Mouse (Mus musculus) liver, embryonic 11.5 days (tissue): Measurements from ENCODE around the gene Rin1. TPM values are rescaled to one million over a fixed set of nuclear protein-coding genes. Genes with fewer than 3 reads are reported as not detected.
"Not testable (repeated sequence)": the region's sequence is repeated elsewhere in the genome, so short reads cannot be mapped to it uniquely, and the experiment has no call there.

Experiments
- ATAC-seq: fragments of 200-750 bp; cut with Nextera tagmentation; replicated peaks from 2 replicates; pipeline ENCODE4 v1.8.0; 2017; ENCODE audit warnings: moderate number of reproducible peaks, mild to moderate bottlenecking, moderate TSS enrichment, moderate library complexity; ENCODE audit not compliant: low FRiP score
- DNase-seq: peaks from one replicate; pipeline ENCODE4 v3.0.0-alpha.2; 2017; ENCODE audit warnings: low spot score
- H3K27ac ChIP-seq: fragments of 300-500 bp; sonication (generic); 2 replicates; pipeline ENCODE4 v1.5.1; 2014; ENCODE audit warnings: mild to moderate bottlenecking, low read depth, low read length, control low read depth
- H3K27me3 ChIP-seq: fragments of 300-500 bp; sonication (generic); replicated peaks from 2 replicates; pipeline ENCODE4 v1.6.1; 2014; ENCODE audit warnings: low read length, mixed read lengths; ENCODE audit not compliant: control insufficient read depth, insufficient read depth
- H3K36me3 ChIP-seq: fragments of 300-500 bp; sonication (generic); 2 replicates; pipeline ENCODE4 v1.6.1; 2014; ENCODE audit warnings: mild to moderate bottlenecking, low read length, moderate library complexity, mixed read lengths; ENCODE audit not compliant: control insufficient read depth, insufficient read depth
- H3K4me1 ChIP-seq: fragments of 300-500 bp; sonication (generic); replicated peaks from 2 replicates; pipeline ENCODE4 v1.6.1; 2014; ENCODE audit warnings: low read length, mixed read lengths; ENCODE audit not compliant: control insufficient read depth, insufficient read depth
- H3K4me2 ChIP-seq: fragments of 300-500 bp; sonication (generic); 2 replicates; pipeline ENCODE4 v1.6.1; 2014; ENCODE audit warnings: mild to moderate bottlenecking, control low read depth, moderate library complexity
- H3K4me3 ChIP-seq: fragments of 300-500 bp; sonication (generic); 2 replicates; pipeline ENCODE4 v1.5.1; 2014; ENCODE audit warnings: low read depth, low read length, control low read depth
- H3K9ac ChIP-seq: fragments of 300-500 bp; sonication (generic); 2 replicates; pipeline ENCODE4 v1.6.1; 2014; ENCODE audit warnings: low read depth, low read length, control low read depth
- H3K9me3 ChIP-seq: fragments of 300-500 bp; sonication (generic); 2 replicates; pipeline ENCODE4 v1.6.1; 2016; ENCODE audit warnings: low read length, inconsistent platforms, mixed read lengths; ENCODE audit not compliant: control insufficient read depth
- WGBS: fragments of 180-500 bp; shearing (Covaris S2); extraction: QIAGEN DNeasy Blood & Tissue Kit; methylation state at CpG from one replicate; pipeline ENCODE4 v1.1.7; 2014; 5-methylcytosine and 5-hydroxymethylcytosine counted together
- polyA plus RNA-seq: library from polyadenylated mRNA; unstranded; fragments of >200 nt; fragmentation: Nextera tagmentation; extraction: Ambion mirVana; gene quantifications from 2 replicates; pipeline ENCODE4 v1.2.1, GENCODE M21; 2014

Gene Rin1
- 1.3 and 1.4 TPM in 2 replicates for polyA plus RNA-seq

DNA sequence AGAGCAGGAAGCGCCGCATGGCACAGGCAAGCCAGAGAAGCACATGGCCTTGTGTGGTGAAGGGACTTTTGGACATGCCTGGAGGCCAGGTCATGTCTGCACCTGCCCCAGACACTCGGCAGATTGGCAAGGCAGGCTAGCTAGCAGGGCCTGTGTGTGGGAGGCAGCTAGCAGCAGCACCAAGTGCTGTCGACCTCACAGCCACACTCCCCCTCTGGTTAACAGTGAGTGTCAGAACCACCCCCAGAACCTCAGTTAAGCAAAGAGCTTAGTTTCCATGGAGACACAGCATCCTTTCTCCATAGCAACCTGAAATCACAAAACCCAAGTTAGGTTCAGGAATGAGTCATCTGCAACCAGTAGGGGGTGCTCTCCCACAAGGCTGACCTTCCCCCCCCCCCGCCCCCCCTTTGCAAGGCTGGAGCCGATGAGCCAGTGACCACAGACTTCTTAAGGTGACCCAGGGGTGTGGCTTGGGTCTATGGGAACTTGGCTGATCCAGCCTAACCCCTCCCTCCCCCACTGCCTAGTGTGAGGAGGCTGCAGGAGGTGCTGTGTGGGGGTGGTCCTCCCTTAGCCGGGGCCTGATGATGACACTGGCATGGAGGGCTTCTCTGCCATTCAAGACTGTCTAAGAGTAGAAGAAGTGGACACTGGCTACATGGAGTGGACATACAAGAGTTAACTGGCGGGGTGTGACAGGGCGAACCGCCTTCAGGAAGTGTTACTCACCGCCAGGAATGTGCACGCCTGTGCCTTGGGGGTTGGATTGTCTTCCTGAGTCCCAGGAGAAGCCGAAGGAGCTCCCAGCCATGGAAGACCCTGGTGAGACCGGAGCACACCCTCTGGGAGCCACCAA is at the start of gene Rin1:
Gene Rin1 (plus strand): TSS at position 435 of the 859 bp plus-strand sequence.
- Histone ChIP-seq H3K9ac (0 out of 2 replicates have a peak within 1 kb of the TSS, but pooled peaks have one; percentile 20), H3K36me3 (peaks cover 18% of the 10 kb centered on the region; the same call in 1 of the 2 replicates), H3K4me3 (peak within 1 kb of the TSS; percentile 31), H3K9me3 (no peaks in the 10 kb centered on the region), H3K4me2 (peak within 1 kb of the TSS; percentile 51), H3K27ac (no peak within 1 kb of the TSS; the same call in 1 of the 2 replicates), H3K27me3 (peaks cover 36% of the 10 kb centered on the region), H3K4me1 (no peaks in the 10 kb centered on the region)
- DNase-seq (no peak), ATAC-seq (peak; percentile 43; the same call in 1 of the 2 replicates)
- 23% methylated on average over 14 of the region's 14 CpGs for WGBS

DNA sequence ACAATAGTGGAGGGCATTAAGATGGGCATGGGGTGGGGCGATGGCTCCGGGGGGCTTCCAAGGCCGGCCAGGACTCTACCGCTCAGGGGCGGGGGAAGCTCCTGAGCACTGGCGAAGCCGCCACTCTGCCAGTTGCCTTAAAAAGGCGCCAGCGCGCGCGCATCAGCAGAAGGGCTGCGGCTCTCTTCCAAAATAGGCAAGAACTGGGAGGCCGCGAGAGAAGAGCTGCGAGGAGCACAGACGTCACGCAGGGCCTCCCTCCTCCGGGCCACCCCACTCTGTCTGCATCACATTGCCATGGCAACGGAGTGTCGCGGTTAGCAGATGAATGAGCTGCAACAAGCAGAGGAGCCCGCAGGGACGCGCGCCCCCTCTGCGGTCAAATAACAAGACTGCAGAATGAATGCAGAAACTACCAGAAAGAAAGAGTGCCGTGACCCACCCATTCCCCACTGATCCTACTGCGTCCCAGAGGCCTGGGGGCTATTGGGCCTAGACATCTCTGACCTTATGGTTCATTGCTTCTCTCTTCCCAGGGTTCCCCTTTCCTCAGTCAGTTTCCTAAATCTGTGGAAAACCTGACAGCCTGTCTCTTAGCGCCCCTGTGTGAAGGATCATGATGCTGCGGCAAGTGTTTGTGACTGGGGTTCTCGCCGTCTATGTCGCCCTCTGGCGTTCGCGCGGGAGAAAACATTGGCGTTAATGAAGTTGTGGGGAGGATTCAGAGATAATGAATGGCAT is 48.4 kb upstream of the Rin1 start:
- Histone ChIP-seq H3K4me3 (0 out of 2 replicates have a peak overlapping the region, but pooled peaks have one; percentile 7), H3K9ac (no peak overlapping the region), H3K9me3 (no peaks in the 10 kb centered on the region), H3K27me3 (peaks cover 31% of the 10 kb centered on the region), H3K4me1 (no peaks in the 10 kb centered on the region; the same call in 1 of the 2 replicates), H3K4me2 (peak overlapping the region; percentile 43), H3K36me3 (no peaks in the 10 kb centered on the region), H3K27ac (no peak overlapping the region)
- DNase-seq: peak; percentile 72
- no peak for ATAC-seq
- WGBS: 3% methylated on average over 39 of the region's 39 CpGs

DNA sequence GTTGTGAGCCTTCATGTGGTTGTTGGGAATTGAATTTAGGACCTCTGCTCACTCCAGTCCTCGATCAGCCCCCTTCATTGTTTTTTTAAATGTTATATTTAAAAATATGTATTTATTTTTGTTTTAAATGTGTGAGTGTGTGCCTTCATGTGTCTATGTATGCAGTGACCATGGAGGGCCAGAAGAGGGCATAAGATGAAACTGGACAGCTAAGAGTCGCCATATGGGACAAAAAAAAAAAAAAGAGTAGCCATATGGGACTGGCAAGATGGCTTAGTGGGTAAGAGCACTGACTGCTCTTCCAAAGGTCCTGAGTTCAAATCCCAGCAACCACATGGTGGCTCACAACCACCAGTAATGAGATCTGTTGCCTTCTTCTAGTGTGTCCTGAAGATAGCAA is 46.6 kb upstream of the Rin1 start:
- not testable (repeated sequence) for DNase-seq, H3K27ac ChIP-seq, H3K36me3 ChIP-seq, H3K9me3 ChIP-seq, ATAC-seq, H3K4me2 ChIP-seq, H3K4me3 ChIP-seq, H3K9ac ChIP-seq, H3K4me1 ChIP-seq
- H3K27me3 ChIP-seq: peaks cover 23% of the 10 kb centered on the region
- 37% methylated on average over 2 of the region's 2 CpGs for WGBS

DNA sequence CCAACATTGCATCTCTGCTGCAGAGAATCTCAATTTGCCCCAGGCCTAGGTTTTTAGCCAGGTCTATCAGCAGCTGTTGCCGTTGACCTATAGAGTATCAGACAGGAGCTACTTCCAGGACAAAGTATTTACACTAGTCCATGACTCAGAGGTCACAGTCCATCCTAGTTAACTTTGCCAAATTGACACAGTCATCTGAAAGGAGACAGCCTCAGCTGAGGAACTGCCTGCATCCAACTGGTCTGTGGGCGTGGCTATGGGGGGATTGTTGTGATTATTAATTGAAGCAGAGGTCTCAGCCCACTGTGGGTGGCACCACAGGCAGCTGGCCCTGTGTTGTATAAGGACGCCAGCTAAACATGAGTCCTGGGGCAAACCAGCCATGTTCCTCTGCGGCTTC is 45.4 kb upstream of the Rin1 start:
- Histone ChIP-seq H3K36me3 (no peaks in the 10 kb centered on the region), H3K27ac (no peak overlapping the region), H3K4me3 (no peak overlapping the region), H3K9me3 (no peaks in the 10 kb centered on the region), H3K27me3 (peaks cover 19% of the 10 kb centered on the region), H3K9ac (no peak overlapping the region), H3K4me1 (no peaks in the 10 kb centered on the region; the same call in 1 of the 2 replicates), H3K4me2 (no peak overlapping the region)
- ATAC-seq (no peak), DNase-seq (no peak)
- WGBS: 65% methylated on average over 4 of the region's 4 CpGs

DNA sequence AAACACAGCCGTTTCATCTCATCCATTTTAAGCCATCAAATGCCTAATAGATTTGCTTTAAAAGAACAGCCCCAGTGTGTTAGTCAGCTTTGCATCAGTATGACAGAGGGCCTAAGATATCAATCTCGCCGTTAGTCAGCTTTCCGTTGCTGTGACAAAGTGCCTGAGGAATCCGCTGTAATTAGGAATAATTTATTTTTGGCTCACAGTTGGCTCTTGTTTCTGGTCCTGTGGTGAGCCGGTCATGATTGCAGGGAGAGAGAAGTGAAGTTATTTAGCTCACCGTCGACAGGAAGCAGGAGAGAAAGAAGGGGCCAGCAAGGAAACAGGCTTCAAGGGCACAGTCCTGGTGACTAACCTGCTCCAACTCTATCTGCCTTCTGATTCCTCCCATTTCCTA is 37.1 kb upstream of the Rin1 start:
- H3K9ac ChIP-seq: no peak overlapping the region
- no peaks in the 10 kb centered on the region for H3K36me3 ChIP-seq
- no peaks in the 10 kb centered on the region for H3K27me3 ChIP-seq
- H3K9me3 ChIP-seq: no peaks in the 10 kb centered on the region
- no peak for DNase-seq
- 51% methylated on average over 8 of the region's 8 CpGs for WGBS
- no peak for ATAC-seq
- H3K4me1 ChIP-seq: no peaks in the 10 kb centered on the region
- H3K27ac ChIP-seq: no peak overlapping the region
- no peak overlapping the region for H3K4me2 ChIP-seq
- H3K4me3 ChIP-seq: no peak overlapping the region

DNA sequence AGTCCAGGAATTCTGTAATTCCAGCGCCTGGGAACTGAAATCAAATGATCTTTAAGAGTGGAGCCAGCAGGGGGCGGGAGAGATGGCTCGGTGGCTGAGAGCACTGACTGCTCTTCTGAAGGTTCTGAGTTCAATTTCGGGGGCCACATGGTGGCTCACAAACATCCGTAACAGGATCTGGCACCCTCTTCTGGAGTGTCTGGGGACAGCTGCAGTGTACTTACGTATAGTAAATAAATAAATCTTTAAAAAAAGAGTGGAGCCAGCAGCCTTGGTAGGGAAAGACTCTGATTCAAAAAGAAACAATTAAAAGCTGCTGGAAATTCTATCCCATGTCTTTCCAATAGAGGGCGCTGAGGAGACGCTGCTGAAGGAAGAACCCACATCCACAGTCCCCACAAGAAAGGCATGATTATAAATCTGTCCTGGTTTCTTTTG is 35.3 kb upstream of the Rin1 start:
- WGBS: 16% methylated on average over 8 of the region's 8 CpGs
- Histone ChIP-seq H3K4me1 (no peaks in the 10 kb centered on the region), H3K9me3 (no peaks in the 10 kb centered on the region), H3K27me3 (no peaks in the 10 kb centered on the region), H3K9ac (no peak overlapping the region), H3K4me2 (no peak overlapping the region), H3K27ac (no peak overlapping the region), H3K36me3 (no peaks in the 10 kb centered on the region), H3K4me3 (no peak overlapping the region)
- ATAC-seq (no peak), DNase-seq (no peak)

DNA sequence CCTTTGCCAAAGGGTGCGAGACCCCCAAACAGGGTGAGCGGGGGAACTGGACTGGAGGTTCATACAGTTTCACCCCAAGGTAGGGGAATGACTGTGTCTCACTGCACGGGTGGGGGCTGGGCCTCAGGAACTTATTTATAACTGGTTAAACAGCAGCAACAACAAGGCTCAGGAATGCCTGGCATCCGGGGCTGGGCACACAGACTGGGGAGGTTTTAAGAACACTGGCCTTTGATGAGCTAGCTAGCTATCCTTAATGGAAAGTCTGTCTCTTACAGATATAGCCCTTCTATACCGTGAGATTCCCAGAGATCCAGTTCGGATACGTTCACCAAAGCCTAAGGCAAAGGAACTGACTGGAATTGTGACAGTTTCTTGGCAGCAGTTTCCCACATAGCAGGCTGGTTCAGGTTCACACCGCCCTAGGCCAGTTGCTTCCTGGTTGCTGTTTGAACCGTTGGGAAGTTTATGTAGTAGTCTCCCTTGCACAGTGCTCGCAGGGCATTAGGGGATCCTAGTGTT is 34.0 kb upstream of the Rin1 start:
- Histone ChIP-seq H3K36me3 (no peaks in the 10 kb centered on the region), H3K27me3 (no peaks in the 10 kb centered on the region), H3K4me2 (peak overlapping the region; percentile 28; the same call in 1 of the 2 replicates), H3K4me1 (no peaks in the 10 kb centered on the region), H3K27ac (no peak overlapping the region), H3K9ac (no peak overlapping the region), H3K4me3 (no peak overlapping the region), H3K9me3 (no peaks in the 10 kb centered on the region)
- 40% methylated on average over 10 of the region's 10 CpGs for WGBS
- DNase-seq: no peak
- ATAC-seq: no peak

DNA sequence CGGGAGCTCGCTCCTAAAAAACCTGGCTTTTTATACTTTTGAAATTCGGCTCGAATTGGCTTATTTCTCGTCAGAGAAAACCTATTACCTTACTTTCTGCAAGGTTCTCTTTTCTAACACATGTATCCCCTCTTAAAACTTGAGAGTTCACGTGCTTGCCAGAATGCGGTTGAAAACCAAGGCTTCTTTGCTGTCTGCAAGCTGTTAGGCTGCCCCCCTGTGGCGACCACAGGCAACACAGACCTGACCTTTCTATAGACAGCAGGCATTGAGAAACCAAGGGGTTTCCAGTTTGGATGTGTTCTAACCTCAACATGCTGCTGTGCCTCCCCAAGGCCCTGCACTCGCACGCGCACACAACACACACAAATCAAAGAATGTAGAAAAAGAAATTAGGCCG is 33.5 kb upstream of the Rin1 start:
- peak overlapping the region; percentile 28; the same call in 1 of the 2 replicates for H3K4me2 ChIP-seq
- DNase-seq: peak; percentile 63
- H3K4me3 ChIP-seq: no peak overlapping the region
- ATAC-seq: no peak
- no peaks in the 10 kb centered on the region for H3K36me3 ChIP-seq
- H3K9me3 ChIP-seq: no peaks in the 10 kb centered on the region
- no peak overlapping the region for H3K9ac ChIP-seq
- no peak overlapping the region for H3K27ac ChIP-seq
- no peaks in the 10 kb centered on the region for H3K27me3 ChIP-seq
- no peaks in the 10 kb centered on the region for H3K4me1 ChIP-seq
- WGBS: 17% methylated on average over 12 of the region's 12 CpGs
